Mouse (Mus musculus) C2C12 (cell line): Measurements from ENCODE around the gene Prr22. TPM values are rescaled to one million over a fixed set of nuclear protein-coding genes. Genes with fewer than 3 reads are reported as not detected.

Experiments used
- H3K27me3 ChIP-seq: one replicate; pipeline ENCODE4 v1.6.1; 2011; ENCODE audit not compliant: control insufficient read depth, insufficient read depth, insufficient read length
- H3K36me3 ChIP-seq: one replicate; pipeline ENCODE4 v1.6.1; 2011; ENCODE audit not compliant: control insufficient read depth, insufficient read depth
- H3K4me3 ChIP-seq: one replicate; pipeline ENCODE4 v1.5.1; 2011; ENCODE audit warnings: mild to moderate bottlenecking, control low read depth; ENCODE audit not compliant: poor library complexity, insufficient read depth, severe bottlenecking
- H3K79me2 ChIP-seq: one replicate; pipeline ENCODE4 v1.6.1; 2011; ENCODE audit not compliant: control insufficient read depth, insufficient read depth
- H3K79me3 ChIP-seq: one replicate; pipeline ENCODE4 v1.6.1; 2011; ENCODE audit warnings: low read depth, control low read depth
- H3ac ChIP-seq: one replicate; pipeline ENCODE3; 2011; ENCODE audit warnings: low read depth; ENCODE audit not compliant: control insufficient read depth, insufficient read length
- CEBPB ChIP-seq: IDR thresholded peaks from one replicate; pipeline ENCODE4 v1.6.1; 2011; ENCODE audit warnings: low read depth, mild to moderate bottlenecking, control low read depth, moderate library complexity
- CTCF ChIP-seq: IDR thresholded peaks from one replicate; pipeline ENCODE4 v1.5.1; 2011; ENCODE audit not compliant: control insufficient read depth, insufficient read depth, insufficient read length
- FOSL1 ChIP-seq: IDR thresholded peaks from one replicate; pipeline ENCODE4 v1.8.0; 2011; ENCODE audit warnings: mild to moderate bottlenecking, low read length; ENCODE audit not compliant: poor library complexity, insufficient read depth, severe bottlenecking
- MAX ChIP-seq: IDR thresholded peaks from one replicate; pipeline ENCODE4 v1.6.1; 2011; ENCODE audit warnings: mild to moderate bottlenecking, control low read depth
- MYOD1 ChIP-seq: IDR thresholded peaks from one replicate; pipeline ENCODE4 v1.6.1; 2011; ENCODE audit warnings: low read depth; ENCODE audit not compliant: control insufficient read depth, insufficient read length
- MYOG ChIP-seq: IDR thresholded peaks from one replicate; pipeline ENCODE4 v1.6.1; 2011; ENCODE audit not compliant: control insufficient read depth, insufficient read length; ENCODE audit errors: extremely low read depth
- USF1 ChIP-seq: IDR thresholded peaks from one replicate; pipeline ENCODE4 v1.6.1; 2011; ENCODE audit warnings: low read depth, mild to moderate bottlenecking, control low read depth, moderate library complexity
- polyA plus RNA-seq: library from polyadenylated mRNA; unstranded; fragments of >200 nt; fragmentation: generic; extraction: Trizol; gene quantifications from one replicate; pipeline ENCODE4 v1.2.1, GENCODE M21; 2012; ENCODE audit warnings: missing spikeins

Gene Prr22
- polyA plus RNA-seq, 1 experiment, result 0.47 TPM

DNA sequence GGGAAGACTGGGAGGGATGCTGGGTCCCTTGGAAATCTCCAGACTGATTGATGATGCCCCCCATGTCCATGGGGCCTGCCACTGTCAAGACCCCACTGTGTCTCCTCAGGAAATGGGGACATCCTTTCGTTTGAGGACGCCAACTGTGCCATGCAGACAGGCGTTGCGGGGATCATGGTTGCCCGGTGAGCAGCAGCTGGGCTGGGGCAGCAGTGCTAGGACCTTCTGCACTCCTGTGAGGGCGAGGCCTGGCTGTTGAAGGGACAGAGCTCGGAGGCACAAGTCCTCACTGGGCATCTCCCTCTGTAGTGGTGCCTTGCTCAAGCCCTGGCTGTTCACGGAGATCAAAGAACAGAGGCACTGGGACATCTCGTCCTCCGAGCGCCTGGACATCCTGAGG lies 1.1 kb upstream of the Prr22 start:
- Histone ChIP-seq H3K36me3 (peaks cover 19% of the 10 kb centered on the region), H3K79me3 (peaks cover 7% of the 10 kb centered on the region)
- TF ChIP-seq CTCF, result no peak
- no peak for TF ChIP-seq CEBPB
- TF ChIP-seq MYOD1, result no peak
- no peak for TF ChIP-seq MYOG

DNA sequence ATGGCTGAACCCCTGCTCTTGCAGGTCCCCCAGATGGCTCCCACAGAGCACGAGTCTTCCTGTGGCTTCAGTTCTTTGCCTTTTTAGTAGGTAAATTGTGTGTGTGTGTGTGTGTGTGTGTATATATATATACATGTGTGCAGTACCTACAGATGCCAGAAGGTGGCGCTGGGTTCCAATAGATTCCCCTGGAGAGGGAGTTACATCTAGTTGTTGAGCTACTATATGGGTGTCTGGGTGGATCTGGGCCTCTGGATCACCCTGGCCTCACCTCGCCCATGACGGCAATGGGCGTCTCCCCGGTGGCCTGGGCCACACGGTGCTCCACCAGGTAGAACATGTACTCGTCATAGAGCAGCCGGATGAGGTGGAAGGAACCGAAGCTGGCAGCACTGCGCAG lies 7.5 kb downstream of the Prr22 start:
- H3ac ChIP-seq, result no peak overlapping the region
- no peak overlapping the region for H3K4me3 ChIP-seq
- H3K27me3 ChIP-seq, result no peaks in the 10 kb centered on the region
- TF ChIP-seq CTCF, result no peak
- H3K79me3 ChIP-seq, result no peaks in the 10 kb centered on the region
- no peaks in the 10 kb centered on the region for H3K36me3 ChIP-seq
- H3K79me2 ChIP-seq, result no peaks in the 10 kb centered on the region

More for the DNA sequence above, 1.1 kb upstream of the Prr22 start:
- Histone ChIP-seq H3K79me2 (peaks cover 10% of the 10 kb centered on the region), H3K4me3 (no peak overlapping the region), H3ac (no peak overlapping the region), H3K27me3 (no peaks in the 10 kb centered on the region)

DNA sequence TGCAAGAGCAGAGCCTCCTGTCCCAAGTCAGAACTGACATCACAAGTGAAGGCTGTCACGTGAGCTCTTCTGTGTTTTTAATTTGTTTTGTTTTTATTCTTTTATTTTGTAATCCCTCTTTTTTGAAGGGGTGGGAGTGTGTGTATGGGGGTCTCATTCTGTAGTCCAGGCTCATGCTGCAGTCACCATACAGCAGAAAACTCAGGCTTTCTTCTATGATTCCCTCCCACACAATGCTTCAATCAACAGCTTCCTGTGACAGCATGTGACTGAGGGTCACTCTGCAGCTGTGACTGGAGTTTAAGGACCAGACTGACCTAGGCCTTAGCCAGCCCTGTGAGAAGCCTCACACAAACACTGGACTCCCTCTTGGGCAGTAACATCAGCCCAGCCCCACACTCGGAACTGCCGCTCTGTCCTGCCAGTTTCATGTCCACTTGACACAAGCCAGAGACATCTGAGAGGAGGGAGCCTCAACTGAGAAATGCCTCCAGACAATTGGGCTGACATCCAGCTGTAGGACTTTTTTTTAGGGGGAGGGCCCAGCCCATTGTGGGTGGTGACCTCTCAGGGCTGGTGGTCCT lies 8.8 kb downstream of the Prr22 start:
- TF ChIP-seq CTCF, result no peak
- no peak for TF ChIP-seq CEBPB
- no peak for TF ChIP-seq MYOG
- no peak for TF ChIP-seq FOSL1
- no peak for TF ChIP-seq MAX
- no peak for TF ChIP-seq MYOD1
- no peak for TF ChIP-seq USF1
- Histone ChIP-seq H3ac (no peak overlapping the region), H3K27me3 (no peaks in the 10 kb centered on the region), H3K4me3 (no peak overlapping the region), H3K36me3 (no peaks in the 10 kb centered on the region), H3K79me2 (no peaks in the 10 kb centered on the region), H3K79me3 (no peaks in the 10 kb centered on the region)

GRCm38 (mm10) chr17:56780291-56780978 lies 10.4 kb downstream of the Prr22 start:
- no peak for TF ChIP-seq MYOG
- TF ChIP-seq FOSL1, result no peak
- TF ChIP-seq CTCF, result no peak
- no peak for TF ChIP-seq MAX
- TF ChIP-seq USF1, result no peak
- no peak for TF ChIP-seq CEBPB
- TF ChIP-seq MYOD1, result no peak
- Histone ChIP-seq H3K79me2 (no peaks in the 10 kb centered on the region), H3ac (no peak overlapping the region), H3K36me3 (no peaks in the 10 kb centered on the region), H3K27me3 (no peaks in the 10 kb centered on the region), H3K4me3 (no peak overlapping the region), H3K79me3 (no peaks in the 10 kb centered on the region)

- TF ChIP-seq FOSL1 (no peak), MYOG (no peak), CEBPB (no peak), MYOD1 (no peak), CTCF (no peak), MAX (no peak), USF1 (no peak)
These were observed 18.8 kb downstream of the Prr22 start for GRCm38 (mm10) chr17:56788886-56789285.

DNA sequence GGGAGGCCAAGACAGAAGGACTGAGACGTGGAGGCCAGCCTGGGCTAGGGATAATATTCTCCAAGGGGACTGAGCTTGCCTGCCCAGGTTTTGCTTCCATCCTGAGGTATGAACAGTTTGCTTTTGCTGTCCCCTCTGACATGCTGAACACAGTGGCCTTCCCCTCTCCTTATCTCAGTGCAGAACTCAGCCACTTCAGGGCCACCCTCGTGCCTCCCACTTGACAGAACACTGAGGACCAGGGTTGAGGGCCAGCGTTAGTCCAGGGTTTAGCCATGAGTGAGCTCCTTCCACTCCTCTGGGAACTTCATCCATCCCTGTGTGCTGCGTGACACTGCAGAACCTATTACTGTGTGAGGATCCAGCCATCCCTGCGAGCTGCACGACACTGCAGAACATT lies 19.2 kb downstream of the Prr22 start:
- H3K79me2 ChIP-seq, result no peaks in the 10 kb centered on the region
- TF ChIP-seq FOSL1, result no peak
- no peak for TF ChIP-seq USF1
- TF ChIP-seq MYOG, result no peak
- no peak for TF ChIP-seq CTCF
- no peak for TF ChIP-seq CEBPB
- no peak for TF ChIP-seq MYOD1
- TF ChIP-seq MAX, result no peak
- no peaks in the 10 kb centered on the region for H3K36me3 ChIP-seq
- no peak overlapping the region for H3ac ChIP-seq
- no peaks in the 10 kb centered on the region for H3K27me3 ChIP-seq
- H3K4me3 ChIP-seq, result no peak overlapping the region
- H3K79me3 ChIP-seq, result no peaks in the 10 kb centered on the region

More at GRCm38 (mm10) chr17:56788886-56789285, 18.8 kb downstream of the Prr22 start:
- Histone ChIP-seq H3K36me3 (no peaks in the 10 kb centered on the region), H3K4me3 (no peak overlapping the region), H3ac (no peak overlapping the region), H3K27me3 (no peaks in the 10 kb centered on the region), H3K79me2 (no peaks in the 10 kb centered on the region), H3K79me3 (no peaks in the 10 kb centered on the region)
